Comparison of ENCODE assay signal across 22 mouse cellular contexts in the genomic region with DNA sequence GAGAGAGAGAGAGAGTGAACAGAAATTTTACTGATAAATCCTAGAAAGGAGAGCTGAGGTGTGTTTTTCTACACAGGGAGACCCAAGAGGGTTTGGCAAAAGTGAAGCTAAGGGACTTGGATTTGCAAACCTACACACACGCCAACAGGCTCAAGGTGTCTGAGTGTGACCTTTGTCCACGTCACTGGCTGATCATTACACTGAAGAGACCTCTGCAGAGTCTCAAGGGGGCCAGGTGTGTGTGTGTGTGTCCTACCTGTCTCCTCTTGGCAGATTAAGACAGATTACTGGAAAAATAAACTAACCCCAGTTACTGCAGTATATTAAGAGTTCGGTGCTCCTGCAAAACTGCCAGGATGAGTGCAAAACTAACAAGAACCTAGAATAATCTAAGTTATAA.
"Had no signal": no experiment of that assay in that cellular context is flagged by ENCODE, and none has a peak within 500 bp of the region (broad histone marks: within the 10 kb centered on the region; RNA-seq: fewer than 3 reads in every experiment).

No protein-coding gene starts in this region.

- H3K27ac ChIP-seq: hindbrain, postnatal 0 days; kidney, postnatal 0 days; limb, embryonic 12.5 days; limb, embryonic 15.5 days; liver, embryonic 14.5 days; midbrain, embryonic 12.5 days; midbrain, embryonic 15.5 days; neural tube, embryonic 12.5 days; neural tube, embryonic 15.5 days; stomach, embryonic 15.5 days had no signal

- H3K4me1 ChIP-seq: limb, embryonic 15.5 days; midbrain, embryonic 12.5 days; midbrain, embryonic 15.5 days; neural tube, embryonic 12.5 days; neural tube, embryonic 15.5 days had no signal

- H3K4me3 ChIP-seq: limb, embryonic 12.5 days; limb, embryonic 15.5 days; megakaryocyte, embryonic 14.5 days; midbrain, embryonic 12.5 days; midbrain, embryonic 15.5 days; neural tube, embryonic 12.5 days; neural tube, embryonic 15.5 days; stomach, embryonic 15.5 days had no signal

- H3K9ac ChIP-seq: limb, embryonic 12.5 days; limb, embryonic 15.5 days; liver, embryonic 14.5 days; liver, postnatal 0 days; lung, embryonic 14.5 days; midbrain, embryonic 12.5 days; midbrain, embryonic 15.5 days; neural tube, embryonic 12.5 days; neural tube, embryonic 15.5 days; stomach, embryonic 15.5 days had no signal

- H3K27me3 ChIP-seq: limb, embryonic 12.5 days; limb, embryonic 15.5 days; megakaryocyte, embryonic 14.5 days; midbrain, embryonic 12.5 days; midbrain, embryonic 15.5 days; neural tube, embryonic 12.5 days; neural tube, embryonic 15.5 days; stomach, embryonic 15.5 days had no signal

- H3K9me3 ChIP-seq: limb, embryonic 12.5 days; limb, embryonic 15.5 days; megakaryocyte, embryonic 14.5 days; midbrain, embryonic 12.5 days; midbrain, embryonic 15.5 days; neural tube, embryonic 12.5 days; neural tube, embryonic 15.5 days; stomach, embryonic 15.5 days had no signal

- DNase-seq: left cerebral cortex, postnatal 4 days; liver, postnatal 0 days; lung, embryonic 14.5 days; lung, postnatal 36 days; right cerebral cortex, adult 18-20 months; right cerebral cortex, postnatal 25 days; spleen, adult 18-20 months; thymus, postnatal 36 days had no signal

- H3K36me3 ChIP-seq: limb, embryonic 12.5 days; limb, embryonic 15.5 days; midbrain, embryonic 12.5 days; midbrain, embryonic 15.5 days; neural tube, embryonic 12.5 days; neural tube, embryonic 15.5 days; stomach, embryonic 15.5 days had no signal

- H3K4me2 ChIP-seq: limb, embryonic 12.5 days; limb, embryonic 15.5 days; liver, embryonic 11.5 days; lung, embryonic 14.5 days; midbrain, embryonic 12.5 days; midbrain, embryonic 15.5 days; neural tube, embryonic 12.5 days; neural tube, embryonic 15.5 days; stomach, embryonic 15.5 days had no signal

- ATAC-seq: hindbrain, postnatal 0 days; inflammation-experienced regulatory T-cells, adult 6 months; liver, postnatal 0 days; lung, postnatal 0 days; midbrain, embryonic 15.5 days had no signal
